Mouse (Mus musculus) layer of hippocampus, adult 11-12 months (tissue): ENCODE data around the gene Pcdh7.

Experiments
- DNase-seq: peaks from one replicate; pipeline ENCODE4 v3.0.0; 2022; ENCODE audit warnings: low spot score

The Pcdh7 gene

DNA sequence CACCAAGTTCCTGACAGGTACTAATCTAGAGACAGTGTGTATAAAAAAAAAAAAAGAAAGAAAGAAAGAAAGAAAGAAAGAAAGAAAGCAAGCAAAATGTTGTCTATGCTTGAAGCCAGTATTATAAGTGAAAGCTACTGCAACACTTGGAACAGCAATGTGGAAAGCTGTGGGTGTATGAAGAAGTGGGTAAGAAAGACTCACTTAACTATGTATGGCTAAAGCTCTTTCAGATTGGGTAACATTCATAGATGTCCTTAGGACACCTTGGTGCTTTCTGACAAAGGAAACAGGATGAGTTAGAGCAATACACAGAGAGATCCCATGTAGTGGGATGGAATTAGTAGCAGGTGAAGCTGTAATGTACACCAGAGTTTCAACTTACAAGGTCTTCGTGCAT is 32.6 kb downstream of the Pcdh7 start:
- no peak for DNase-seq

DNA sequence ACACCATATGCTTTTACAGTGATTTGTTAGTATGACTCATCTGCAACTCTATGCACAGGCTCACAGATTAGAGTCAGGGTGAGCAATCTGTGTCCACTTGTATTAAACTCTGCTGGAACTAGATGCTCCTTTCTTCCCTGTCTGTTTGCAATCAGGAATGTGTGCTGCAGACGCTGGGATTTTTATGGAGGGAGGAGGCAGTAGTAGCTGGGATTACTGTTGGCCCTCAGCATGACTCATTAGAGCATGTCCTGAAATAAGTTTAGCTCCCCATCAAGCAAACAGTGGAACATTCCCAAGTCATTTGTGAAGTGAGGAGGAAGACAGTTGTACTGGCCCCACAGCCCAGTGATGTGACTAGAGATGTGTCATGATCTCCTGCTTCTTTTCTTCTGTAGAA is 38.0 kb downstream of the Pcdh7 start:
- no peak for DNase-seq

DNA sequence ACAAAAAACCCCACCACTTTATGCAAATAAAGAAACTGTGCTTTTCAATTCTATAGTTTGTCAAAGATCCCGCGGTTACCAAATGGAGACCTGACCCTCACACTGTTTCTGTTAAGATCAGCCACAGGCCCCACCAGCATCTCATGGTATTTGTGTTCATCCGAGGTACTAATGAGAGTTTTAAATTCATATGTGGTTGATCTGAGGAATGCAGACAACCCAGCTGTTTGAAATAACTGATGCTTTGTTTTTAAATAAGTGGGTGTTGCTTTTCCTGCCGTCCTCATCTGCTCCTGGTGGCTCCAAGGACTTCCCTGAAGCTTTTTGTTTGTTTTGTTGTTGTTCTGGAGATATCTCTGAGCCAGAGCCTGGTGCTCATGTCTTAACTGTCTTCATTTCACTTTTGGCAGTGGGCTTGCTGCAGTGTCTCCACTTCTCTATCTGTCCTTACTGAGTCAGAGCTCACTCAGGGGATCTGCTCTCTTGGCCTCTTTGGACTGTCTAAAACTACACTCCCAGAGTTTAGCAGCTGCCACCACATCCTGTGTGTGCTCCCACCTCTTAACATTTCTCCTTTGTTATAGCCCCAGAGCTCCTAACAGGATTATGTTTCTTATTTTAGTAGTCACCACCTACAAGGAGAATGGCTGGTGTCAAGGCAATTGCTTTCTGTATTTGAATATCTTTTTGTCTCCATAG is 39.1 kb downstream of the Pcdh7 start:
- no peak for DNase-seq

DNA sequence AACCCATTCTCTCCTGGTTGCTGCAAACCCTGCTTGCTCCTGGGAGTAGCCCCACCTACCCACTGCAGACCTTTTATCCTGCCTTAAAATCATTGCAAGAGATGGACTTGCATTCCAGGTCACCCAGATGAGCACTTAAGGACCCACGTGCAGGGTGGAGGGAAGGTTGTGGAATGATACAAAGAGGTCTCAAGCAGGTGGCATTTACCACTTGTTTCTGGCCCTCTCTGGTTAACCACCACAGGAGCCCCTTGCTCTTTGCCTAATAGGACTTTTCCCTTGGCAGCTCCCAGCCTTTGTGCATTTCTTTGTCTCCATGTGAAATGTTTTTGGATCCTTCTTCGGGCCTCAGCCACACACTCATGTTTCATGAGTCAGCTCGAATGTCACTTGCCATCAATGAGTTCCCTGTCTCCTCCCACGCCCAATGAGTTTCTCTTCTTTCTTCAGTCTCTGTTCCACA is 39.7 kb downstream of the Pcdh7 start:
- DNase-seq, result no peak

DNA sequence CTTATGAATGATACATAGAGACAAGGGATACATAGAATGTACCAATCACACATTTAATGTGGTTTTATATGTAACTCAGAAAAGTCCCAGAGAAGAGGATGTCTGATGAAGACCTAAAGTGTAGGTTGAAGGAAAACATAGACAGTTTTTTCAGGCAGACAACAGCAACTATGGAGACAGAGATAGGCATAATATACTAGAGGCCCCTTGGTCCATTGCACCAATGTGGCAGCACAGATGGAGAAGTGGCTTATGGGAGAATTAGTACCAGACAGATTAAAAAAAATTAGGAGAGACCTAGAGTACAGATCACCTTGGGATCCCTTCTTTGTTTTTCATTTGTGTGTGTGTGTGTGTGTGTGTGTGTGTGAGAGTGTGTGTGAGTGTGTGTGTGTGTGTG is 41.2 kb downstream of the Pcdh7 start:
- DNase-seq, result no peak

DNA sequence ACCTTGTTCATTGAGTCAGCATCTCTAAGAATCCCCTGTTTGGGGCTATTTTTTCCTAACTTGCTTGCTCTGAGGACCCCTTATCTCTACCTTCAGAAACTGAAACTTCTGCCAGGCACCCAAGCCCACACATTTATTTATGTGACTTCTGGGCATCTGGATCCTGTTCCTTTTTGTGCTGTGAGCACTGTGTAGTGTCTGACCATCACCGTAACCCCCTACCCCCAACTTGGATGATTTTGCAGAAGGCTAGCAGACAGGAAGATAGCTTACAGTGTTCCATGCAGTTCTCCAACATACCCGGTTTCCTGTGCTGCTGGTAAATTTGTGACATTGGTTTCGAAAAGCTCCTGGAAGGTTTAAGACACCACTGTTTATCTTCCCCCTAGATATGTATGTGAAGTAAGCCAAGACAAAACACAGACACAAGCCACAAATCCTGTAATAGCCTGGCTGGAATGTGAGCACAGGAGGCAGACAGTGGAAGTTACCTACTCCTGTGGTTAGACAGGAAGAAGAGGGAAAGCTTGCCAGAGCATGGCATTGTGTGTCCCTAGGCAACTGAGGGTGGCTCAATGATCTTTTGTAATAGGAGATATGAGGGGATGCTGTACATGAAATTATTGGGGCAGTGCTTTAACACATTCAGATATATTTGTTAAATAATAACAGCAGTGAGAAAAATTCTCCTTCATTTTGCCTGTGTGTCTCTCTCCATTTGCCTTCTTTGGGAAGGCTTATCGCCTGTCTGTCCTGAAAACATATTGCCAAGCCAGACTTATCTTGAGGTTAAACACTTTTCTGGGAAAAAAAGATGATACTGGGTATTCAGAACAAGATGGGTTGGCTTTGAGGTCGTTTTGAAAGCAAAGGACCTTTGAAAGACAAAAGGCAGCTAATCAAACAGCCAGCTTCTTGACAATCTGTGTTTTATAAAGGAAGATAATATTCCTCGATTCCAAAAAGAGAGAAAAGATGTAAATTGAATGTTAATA is 42.6 kb downstream of the Pcdh7 start:
- no peak for DNase-seq

DNA sequence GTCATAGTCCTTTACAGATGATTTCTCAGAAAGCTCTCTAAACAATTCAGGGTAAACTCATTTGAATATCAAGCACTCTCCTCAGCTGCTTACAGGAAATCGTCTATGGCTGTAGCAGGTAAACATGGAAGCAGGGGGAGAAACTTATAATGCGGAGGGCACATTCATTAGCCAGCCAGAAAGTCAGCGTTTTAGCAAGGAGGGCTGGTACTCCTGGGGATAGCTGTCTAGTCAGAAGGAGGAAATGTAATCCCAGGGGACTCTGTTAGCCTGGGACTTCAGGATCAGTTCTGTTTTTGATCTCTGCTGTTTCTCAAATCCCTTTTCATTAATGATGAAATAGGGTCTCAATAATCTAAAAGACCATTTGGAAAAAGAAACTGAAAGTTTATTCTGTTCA is 47.6 kb downstream of the Pcdh7 start:
- no peak for DNase-seq

DNA sequence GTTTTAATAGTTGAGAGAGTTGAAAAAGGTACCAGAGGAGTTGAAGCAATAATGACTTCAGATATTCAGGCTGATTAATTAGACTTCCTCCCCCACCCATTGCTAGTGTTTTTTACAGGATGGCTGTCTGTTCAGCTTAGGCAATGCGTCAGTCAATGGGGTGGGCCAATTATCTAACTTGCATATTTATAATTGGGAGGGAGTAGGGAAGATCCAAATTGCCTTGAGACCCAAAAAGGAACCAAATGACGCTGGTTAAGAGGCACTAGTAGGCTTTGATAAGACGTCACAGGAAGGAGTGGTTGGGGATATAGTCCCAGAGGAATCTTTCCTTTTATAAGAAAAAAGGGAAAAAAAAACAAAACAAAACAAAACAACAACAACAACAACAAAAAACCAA is 49.6 kb downstream of the Pcdh7 start:
- no peak for DNase-seq

DNA sequence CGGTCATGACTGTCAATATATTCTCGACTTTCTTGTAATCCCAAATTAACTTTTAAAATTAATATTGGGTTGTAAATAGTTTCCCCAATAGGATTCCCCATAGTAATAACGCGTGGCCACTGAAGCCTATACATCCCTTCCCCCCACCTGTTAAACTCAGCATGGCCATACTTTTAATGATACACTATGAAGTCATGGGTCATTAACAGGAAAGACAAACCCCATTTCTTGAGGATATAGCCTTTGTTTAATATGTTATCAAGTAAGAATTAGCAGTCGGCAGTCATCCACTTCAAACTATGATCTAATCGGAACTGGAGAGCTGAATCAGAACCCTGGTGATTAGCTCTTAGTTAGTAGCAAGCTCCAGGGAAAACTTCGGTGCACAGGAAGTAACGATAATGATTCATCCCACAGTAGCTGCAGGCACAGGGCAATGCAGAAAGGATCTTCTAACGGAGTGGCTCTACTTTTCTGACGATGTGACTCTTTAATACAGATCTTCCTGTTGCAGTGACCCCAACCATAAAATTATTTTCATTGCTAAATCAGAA is 50.8 kb downstream of the Pcdh7 start:
- DNase-seq, result no peak

DNA sequence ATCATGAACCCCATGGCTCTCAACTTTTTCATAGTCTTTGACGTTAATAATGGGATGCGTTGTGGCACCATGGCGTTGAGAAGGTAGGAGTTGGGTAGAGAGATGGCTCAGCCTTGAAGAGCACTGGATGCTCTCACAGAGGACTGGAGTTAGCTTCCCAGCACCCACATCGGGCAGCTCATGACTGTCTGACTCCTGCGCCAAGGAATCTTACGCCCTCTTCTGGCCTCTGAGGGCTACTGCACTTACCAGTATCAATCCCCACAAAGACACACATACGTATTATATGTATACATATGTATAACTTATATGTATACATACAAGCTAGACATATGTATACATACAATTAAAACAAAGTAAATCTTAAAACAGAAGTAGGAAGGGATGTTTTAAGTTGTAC is 51.9 kb downstream of the Pcdh7 start:
- no peak for DNase-seq

DNA sequence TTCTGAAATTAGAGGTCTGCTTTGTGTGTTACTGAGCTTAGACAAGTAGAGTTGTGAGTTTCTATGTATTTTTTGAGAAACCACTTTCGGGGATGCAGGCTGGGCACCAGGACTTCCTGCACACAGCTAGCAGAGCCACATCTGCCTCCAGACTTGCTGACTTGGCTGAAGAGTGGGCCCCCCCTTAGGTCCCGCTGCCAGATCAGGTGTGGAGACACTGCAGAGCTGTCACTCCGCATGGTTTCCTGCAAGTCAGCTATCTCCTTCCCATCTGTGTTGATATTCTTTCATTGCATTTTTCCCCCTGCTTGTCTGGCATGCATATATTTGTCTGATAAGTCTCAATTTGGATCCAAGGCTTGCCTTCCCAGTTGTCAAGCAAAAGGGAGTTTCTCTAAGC is 52.6 kb downstream of the Pcdh7 start:
- no peak for DNase-seq

DNA sequence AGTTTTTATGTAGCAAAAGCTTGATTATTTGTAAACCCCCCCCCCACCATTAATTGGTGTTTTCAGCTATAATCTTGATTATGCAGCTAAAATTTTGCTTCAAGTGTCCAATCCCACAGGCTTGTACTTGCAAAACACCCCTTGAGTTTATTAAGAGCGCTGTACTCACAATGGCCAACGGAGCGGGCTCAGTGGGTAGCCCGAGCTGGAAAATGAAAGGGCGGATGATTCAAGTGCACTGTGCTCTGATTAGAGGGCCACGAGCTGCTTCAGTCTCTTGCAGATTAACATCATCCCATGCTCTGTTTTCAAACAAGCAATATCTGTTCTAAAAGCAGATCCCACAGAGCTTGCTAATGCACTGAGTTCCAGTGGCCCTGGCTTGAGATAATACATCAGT is 53.4 kb downstream of the Pcdh7 start:
- no peak for DNase-seq

DNA sequence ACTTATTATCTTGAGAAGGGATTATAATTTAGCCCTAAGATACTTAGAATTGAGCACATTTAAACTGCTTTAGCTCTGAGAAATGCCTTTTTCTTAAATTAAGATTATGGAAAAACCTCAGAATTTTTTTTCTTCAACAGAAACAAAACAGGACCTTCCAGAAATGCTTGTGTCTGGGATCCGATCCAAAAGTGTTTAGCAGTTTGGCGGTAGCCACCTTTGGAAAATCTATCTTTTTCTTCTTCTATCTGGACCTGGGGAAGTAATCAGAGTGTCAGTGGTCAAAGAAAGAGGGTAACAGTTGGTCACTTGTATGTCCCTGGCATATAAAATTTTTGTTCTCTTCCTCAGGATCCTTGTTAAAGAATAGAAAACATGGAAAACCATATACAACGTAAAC is 54.9 kb downstream of the Pcdh7 start:
- no peak for DNase-seq

DNA sequence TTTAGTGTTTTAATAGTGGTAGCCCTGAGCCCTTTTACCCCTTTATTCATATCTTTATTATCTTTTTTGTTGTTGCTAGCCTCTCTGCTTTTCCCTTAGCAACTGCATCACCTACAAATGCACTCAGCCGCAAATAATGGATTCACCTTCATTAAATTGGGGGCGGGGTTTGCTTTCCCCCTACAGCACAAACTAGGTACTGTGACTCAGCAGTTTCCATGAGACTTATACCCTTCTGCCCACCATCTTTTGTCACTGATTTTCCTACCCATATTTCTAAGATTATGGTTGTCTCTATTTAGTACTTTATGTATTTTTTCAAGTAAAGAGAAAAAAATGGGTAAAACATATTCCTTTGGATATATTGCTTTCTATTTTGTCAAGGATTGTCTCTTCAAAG is 56.7 kb downstream of the Pcdh7 start:
- DNase-seq, result no peak

DNA sequence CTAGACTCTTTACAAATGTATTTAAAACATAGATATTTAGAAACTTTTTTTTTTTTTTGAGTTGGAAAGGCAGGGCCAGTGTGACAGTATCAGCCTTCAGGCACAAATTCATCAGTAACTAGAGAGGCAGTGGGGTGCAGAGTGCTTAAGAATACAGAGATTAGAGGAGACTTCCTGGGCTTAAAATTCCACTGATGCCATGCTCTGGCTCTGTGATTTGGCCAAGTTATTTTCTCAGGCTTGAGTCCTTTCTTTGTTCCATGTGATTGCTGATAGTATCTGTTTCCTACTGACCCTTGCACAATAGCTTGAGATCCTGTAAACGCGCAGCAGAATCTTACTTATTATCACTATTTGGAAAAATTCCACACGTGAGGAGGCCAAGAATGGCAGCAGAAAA is 60.3 kb downstream of the Pcdh7 start:
- DNase-seq, result no peak

DNA sequence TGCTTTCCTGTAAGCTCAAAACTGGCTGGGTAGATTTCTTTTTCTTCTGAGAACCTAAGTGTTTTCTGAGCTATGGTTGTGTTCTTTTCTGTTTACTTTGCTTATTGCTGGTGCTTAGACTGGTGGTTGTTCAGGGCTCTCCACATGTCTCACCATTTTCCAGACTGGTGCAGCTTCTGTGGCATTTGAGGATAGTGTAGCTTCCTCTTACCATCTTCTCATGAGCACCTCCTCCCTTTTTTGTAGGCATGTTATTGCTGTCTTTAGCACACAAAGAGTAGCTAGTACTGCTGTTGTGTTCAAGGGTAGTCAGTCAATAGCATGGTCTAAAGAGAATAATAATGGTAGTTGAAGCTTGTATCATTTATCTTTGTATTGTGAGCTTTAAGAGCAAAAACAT is 62.2 kb downstream of the Pcdh7 start:
- no peak for DNase-seq

DNA sequence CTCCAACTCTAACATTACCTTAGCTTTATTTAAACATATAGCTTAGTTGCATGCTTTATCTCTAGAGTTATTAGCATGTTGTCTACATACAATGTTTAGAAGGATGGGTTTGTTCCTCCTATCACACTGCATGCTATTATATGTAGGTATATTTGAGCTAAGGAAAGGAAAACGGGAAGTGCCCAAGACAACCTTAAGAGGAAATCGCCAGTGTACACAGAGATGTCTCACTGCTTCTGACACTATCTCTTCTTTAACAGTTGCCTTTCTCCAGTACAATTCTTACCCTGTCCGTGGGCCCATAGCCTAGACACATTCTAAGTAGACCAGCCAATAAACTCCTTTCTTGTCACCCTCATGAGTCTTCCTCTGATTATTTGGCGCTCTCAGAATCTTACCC is 62.8 kb downstream of the Pcdh7 start:
- no peak for DNase-seq

DNA sequence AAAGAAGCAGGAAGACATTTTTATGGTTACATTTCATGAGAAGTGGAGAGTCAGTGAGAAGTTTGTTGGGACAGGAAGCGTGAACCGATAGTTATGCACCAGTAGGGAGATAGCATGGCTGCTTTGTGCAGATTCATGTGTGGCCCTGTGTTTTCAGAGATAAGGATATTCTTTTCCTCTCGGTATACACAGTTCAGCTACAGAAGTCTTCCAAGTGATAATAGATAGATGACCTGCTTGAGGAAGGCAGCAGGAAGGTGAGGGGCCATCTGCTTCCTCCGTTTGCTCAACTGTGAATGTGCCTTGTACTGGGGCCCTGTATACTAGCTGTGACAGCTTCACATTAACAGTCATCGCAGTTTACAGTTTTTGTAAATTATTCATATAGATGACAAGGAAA is 64.2 kb downstream of the Pcdh7 start:
- DNase-seq, result no peak

DNA sequence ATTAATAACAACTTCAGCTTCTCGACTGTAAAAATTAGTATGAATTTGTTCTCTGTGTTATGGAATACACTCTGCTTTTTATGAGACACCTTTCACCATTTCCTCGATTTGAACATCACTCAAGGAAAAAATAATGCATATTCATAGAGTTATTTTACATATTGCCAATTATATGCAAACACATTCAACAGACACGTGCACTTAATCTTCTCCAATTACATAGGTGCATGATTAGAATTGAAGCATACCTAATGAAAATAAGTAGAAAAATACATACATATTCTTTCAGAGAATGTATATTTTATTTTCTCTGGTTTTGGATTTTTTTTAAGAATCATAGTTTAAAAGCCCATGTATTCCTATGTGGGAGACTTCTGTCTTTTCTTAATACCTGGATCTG is 64.8 kb downstream of the Pcdh7 start:
- no peak for DNase-seq

DNA sequence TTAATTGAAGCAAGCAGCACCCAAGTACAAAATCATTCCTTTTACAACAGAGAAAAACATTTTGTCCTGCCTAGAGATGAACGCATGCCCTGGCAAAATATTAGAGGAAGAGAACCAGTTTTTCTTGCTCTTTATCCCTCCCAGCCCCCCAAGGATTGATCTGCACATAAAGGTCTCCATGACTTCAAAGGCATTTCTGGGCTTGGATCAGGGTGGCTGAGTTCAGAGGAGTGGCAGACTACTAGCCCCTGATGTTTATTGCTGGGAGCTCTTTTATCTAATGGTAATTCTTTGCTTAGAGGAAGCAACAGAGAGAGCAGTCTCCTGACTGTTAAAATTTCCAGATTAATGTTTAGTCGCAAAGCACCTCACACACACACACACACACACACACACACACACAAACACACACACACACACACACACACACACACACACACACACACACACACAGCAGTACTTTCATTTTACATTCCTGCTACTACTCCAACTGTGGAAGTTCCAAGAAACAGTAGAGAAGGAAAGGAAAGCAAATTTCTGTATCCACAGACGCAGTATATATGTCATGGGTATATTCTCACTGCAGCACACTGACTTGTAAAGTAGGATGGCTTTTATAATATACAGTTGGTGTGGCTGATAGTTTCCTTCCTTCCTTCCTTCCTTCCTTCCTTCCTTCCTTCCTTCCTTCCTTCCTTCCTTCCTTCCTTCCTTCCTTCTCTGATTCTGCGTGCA is 71.2 kb downstream of the Pcdh7 start:
- DNase-seq, result no peak

DNA sequence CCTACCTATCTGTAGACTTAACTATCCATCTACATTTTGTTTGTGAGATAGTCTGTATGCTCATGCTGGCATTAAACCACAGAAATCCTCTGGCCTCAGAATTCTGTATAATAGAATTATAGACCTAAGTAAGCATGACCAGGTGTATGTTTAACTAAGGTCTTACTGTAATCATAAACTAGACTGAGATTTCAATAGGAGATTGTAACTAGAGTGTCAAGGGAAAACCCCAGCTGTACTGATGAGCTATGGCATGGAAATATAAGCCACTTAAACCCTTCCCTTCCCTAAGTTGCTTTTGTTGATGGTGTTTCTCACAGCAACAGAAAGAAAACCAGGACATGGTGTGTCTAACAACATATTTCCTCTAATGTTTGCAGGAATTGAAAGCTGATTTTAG is 78.6 kb downstream of the Pcdh7 start:
- no peak for DNase-seq

DNA sequence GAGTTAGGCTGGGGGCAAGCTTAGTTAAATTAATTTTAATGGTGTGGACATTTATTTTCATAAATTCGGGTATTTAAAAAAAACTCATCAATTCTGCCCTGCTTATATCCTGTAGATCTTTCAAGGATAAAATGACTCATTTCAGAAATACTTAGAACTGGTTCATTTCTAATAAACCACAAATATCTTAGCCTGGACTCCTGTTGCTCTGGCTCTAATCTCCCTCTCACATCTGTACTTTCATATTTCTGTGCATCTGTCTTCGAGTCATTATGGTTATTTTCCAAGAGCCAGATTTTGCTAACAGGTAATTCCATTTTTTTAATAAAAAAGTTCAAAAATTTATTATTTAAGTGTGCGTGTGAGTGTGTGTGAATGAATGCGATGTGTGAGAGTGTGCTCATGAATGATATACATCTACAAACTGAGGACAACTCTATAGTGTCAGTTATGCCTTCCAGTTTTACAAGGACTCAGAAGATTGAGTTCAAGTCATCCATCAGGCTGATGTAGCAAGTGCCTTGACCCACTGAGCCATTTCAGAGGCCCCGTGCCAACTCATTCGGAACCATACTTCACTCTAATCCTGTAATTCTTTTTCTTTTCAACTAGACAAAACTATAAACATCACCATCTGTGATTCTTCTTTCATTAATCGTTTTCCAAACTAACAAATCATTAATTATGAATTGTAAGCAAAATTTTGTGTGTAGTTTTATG is 80.3 kb downstream of the Pcdh7 start:
- no peak for DNase-seq
